ENCODE assay signal across 8 mouse cellular contexts in genomic region chr11:101441450-101442126, GRCm38 (mm10). TPM values are rescaled to one million over a fixed set of nuclear protein-coding genes. Genes with fewer than 3 reads are reported as not detected.
A peak's percentile ranks its signal among the peaks of the same experiment; 100 is the strongest.
DNase-seq lines count a peak whose midpoint lies in the region; ATAC-seq and TF ChIP-seq lines count a peak whose summit lies in the region.
"Not testable (repeated sequence)": the region's sequence is repeated elsewhere in the genome, so short reads cannot be mapped to it uniquely, and the experiment has no call there.

No protein-coding gene starts in this region.

- not testable (repeated sequence) for DNase-seq in ES-E14 (ENCODE audit: low read depth, low spot score)
- DNase-seq in kidney, postnatal 10 days = peak; percentile 15

- not testable (repeated sequence) for H3K4me1 ChIP-seq in ES-E14 (ENCODE audit: control insufficient read depth in 2 of 2, insufficient read depth in 2 of 2, low read length in 2 of 2, poor library complexity in 1 of 2); heart, embryonic 11.5 days (ENCODE audit: control insufficient read depth, insufficient read depth, low read length); olfactory bulb, adult 2 months (ENCODE audit: control insufficient read depth, insufficient read depth, low read length)
- peaks cover 16% of the 10 kb centered on the region for H3K4me1 ChIP-seq in embryonic facial prominence, embryonic 15.5 days
- H3K4me1 ChIP-seq in hindbrain, embryonic 15.5 days (replicated peaks) = peaks cover 18% of the 10 kb centered on the region
- H3K4me1 ChIP-seq in liver, embryonic 15.5 days (replicated peaks) = peaks cover 25% of the 10 kb centered on the region
- peaks cover 13% of the 10 kb centered on the region for H3K4me1 ChIP-seq in midbrain, embryonic 12.5 days

- in situ Hi-C loops in ES-E14 (cut with MboI; ENCODE audit: low sequenced_read_pairs in 2 of 2, unreplicated experiment in 2 of 2) = not testable (repeated sequence)

- peak overlapping the region; percentile 43 for H3K4me2 ChIP-seq in embryonic facial prominence, embryonic 15.5 days (replicated peaks)
- peak overlapping the region; percentile 56 for H3K4me2 ChIP-seq in heart, embryonic 11.5 days
- peak overlapping the region; percentile 49 for H3K4me2 ChIP-seq in hindbrain, embryonic 15.5 days
- H3K4me2 ChIP-seq in liver, embryonic 15.5 days = peak overlapping the region; percentile 80
- H3K4me2 ChIP-seq in midbrain, embryonic 12.5 days (replicated peaks) = peak overlapping the region; percentile 98

- ATAC-seq in embryonic facial prominence, embryonic 15.5 days (ENCODE audit: insufficient number of reproducible peaks, low FRiP score, low TSS enrichment, low read depth); heart, embryonic 11.5 days (replicated peaks; ENCODE audit: insufficient number of reproducible peaks, low FRiP score, low TSS enrichment); hindbrain, embryonic 15.5 days (ENCODE audit: low FRiP score, low read depth); liver, embryonic 15.5 days (ENCODE audit: insufficient read depth); midbrain, embryonic 12.5 days (ENCODE audit: low FRiP score, low read depth): not testable (repeated sequence)

- peak overlapping the region in 1 of 2 experiments; percentile 22; a peak in 1 of 4 replicates for H3K4me3 ChIP-seq in ES-E14 (ENCODE audit: insufficient read depth in 1 of 2, low read depth in 1 of 2, low read length in 2 of 2, poor library complexity in 1 of 2, severe bottlenecking in 1 of 2)
- H3K4me3 ChIP-seq in embryonic facial prominence, embryonic 15.5 days (replicated peaks) = peak overlapping the region; percentile 79
- H3K4me3 ChIP-seq in heart, embryonic 11.5 days (ENCODE audit: low read depth, low read length) = peak overlapping the region; percentile 79
- peak overlapping the region; percentile 29 for H3K4me3 ChIP-seq in hindbrain, embryonic 15.5 days
- H3K4me3 ChIP-seq in liver, embryonic 15.5 days (replicated peaks) = peak overlapping the region; percentile 81
- H3K4me3 ChIP-seq in midbrain, embryonic 12.5 days = peak overlapping the region; percentile 77
- peak overlapping the region; percentile 35 for H3K4me3 ChIP-seq in olfactory bulb, adult 2 months (ENCODE audit: insufficient read depth, low read depth, low read length)

- H3K9me3 ChIP-seq in ES-E14 (ENCODE audit: control insufficient read depth, insufficient read depth, low read depth, low read length); embryonic facial prominence, embryonic 15.5 days (replicated peaks); heart, embryonic 11.5 days (replicated peaks; ENCODE audit: control insufficient read depth, low read length); hindbrain, embryonic 15.5 days; liver, embryonic 15.5 days (replicated peaks); midbrain, embryonic 12.5 days: not testable (repeated sequence)

- peak; percentile 56; the same call in 1 of the 2 replicates for TF ChIP-seq CTCF in olfactory bulb, adult 2 months (IDR thresholded peaks at IDR 0.05; ENCODE audit: insufficient read depth, low read depth, low read length)

- not testable (repeated sequence) for H3K27me3 ChIP-seq in embryonic facial prominence, embryonic 15.5 days; heart, embryonic 11.5 days (ENCODE audit: control insufficient read depth, insufficient read depth, low read length); hindbrain, embryonic 15.5 days; liver, embryonic 15.5 days; midbrain, embryonic 12.5 days

- not testable (repeated sequence) for TF ChIP-seq POLR2A in olfactory bulb, adult 2 months (IDR thresholded peaks at IDR 0.05; ENCODE audit: insufficient read depth, low read depth, low read length)

- 39% methylated on average over 14 of the region's 15 CpGs for WGBS in embryonic facial prominence, embryonic 15.5 days
- 41% methylated on average over 14 of the region's 15 CpGs for WGBS in heart, embryonic 11.5 days (ENCODE audit: insufficient replicate concordance)
- WGBS in hindbrain, embryonic 15.5 days = 40% methylated on average over 15 of the region's 15 CpGs
- 19% methylated on average over 15 of the region's 15 CpGs for WGBS in liver, embryonic 15.5 days (ENCODE audit: insufficient replicate concordance)
- WGBS in midbrain, embryonic 12.5 days = 41% methylated on average over 15 of the region's 15 CpGs
- 29% methylated on average over 15 of the region's 15 CpGs for WGBS in olfactory bulb, adult 2 months

- H3K27ac ChIP-seq in ES-E14 (ENCODE audit: insufficient read depth, low read depth, low read length, poor library complexity, severe bottlenecking); embryonic facial prominence, embryonic 15.5 days (replicated peaks); olfactory bulb, adult 2 months (ENCODE audit: insufficient read depth, low read depth, low read length): not testable (repeated sequence)
- H3K27ac ChIP-seq in heart, embryonic 11.5 days (ENCODE audit: low read depth, low read length) = 0 out of 2 replicates have a peak overlapping the region, but pooled peaks have one; percentile 29
- 0 out of 2 replicates have a peak overlapping the region, but pooled peaks have one; percentile 53 for H3K27ac ChIP-seq in hindbrain, embryonic 15.5 days (replicated peaks)
- H3K27ac ChIP-seq in liver, embryonic 15.5 days (replicated peaks) = peak overlapping the region; percentile 83
- 0 out of 2 replicates have a peak overlapping the region, but pooled peaks have one; percentile 35 for H3K27ac ChIP-seq in midbrain, embryonic 12.5 days (replicated peaks)

- H3K36me3 ChIP-seq in ES-E14 (ENCODE audit: control insufficient read depth, insufficient read depth, low read length, poor library complexity, severe bottlenecking) = peaks cover 25% of the 10 kb centered on the region
- peaks cover 24% of the 10 kb centered on the region for H3K36me3 ChIP-seq in embryonic facial prominence, embryonic 15.5 days
- peaks cover 22% of the 10 kb centered on the region for H3K36me3 ChIP-seq in heart, embryonic 11.5 days (ENCODE audit: control insufficient read depth, insufficient read depth, low read length)
- H3K36me3 ChIP-seq in hindbrain, embryonic 15.5 days = peaks cover 17% of the 10 kb centered on the region
- H3K36me3 ChIP-seq in liver, embryonic 15.5 days (replicated peaks) = peaks cover 33% of the 10 kb centered on the region
- H3K36me3 ChIP-seq in midbrain, embryonic 12.5 days = peaks cover 28% of the 10 kb centered on the region

- not testable (repeated sequence) for H3K9ac ChIP-seq in ES-E14 (ENCODE audit: insufficient read depth, low read depth, low read length, poor library complexity, severe bottlenecking); embryonic facial prominence, embryonic 15.5 days; heart, embryonic 11.5 days (ENCODE audit: low read depth, low read length); hindbrain, embryonic 15.5 days
- peak overlapping the region; percentile 48; the same call in 1 of the 2 replicates for H3K9ac ChIP-seq in liver, embryonic 15.5 days
- H3K9ac ChIP-seq in midbrain, embryonic 12.5 days (replicated peaks) = 0 out of 2 replicates have a peak overlapping the region, but pooled peaks have one; percentile 31

RNA-seq across cellular contexts. Expression of gene Rpl27, which starts 0.5 kb away (rescaled TPM):
- total RNA-seq in ES-E14 (2012; rRNA removed) = 1,298 and 1,307 TPM in 2 replicates
- 306 and 328 TPM in 2 replicates for polyA plus RNA-seq in embryonic facial prominence, embryonic 15.5 days (2015; fragmentation: Nextera tagmentation; extraction: Ambion mirVana)
- polyA plus RNA-seq in heart, embryonic 11.5 days (2014; fragmentation: Nextera tagmentation; extraction: Ambion mirVana) = 286 and 315 TPM in 2 replicates
- polyA plus RNA-seq in hindbrain, embryonic 15.5 days (2015; fragmentation: Nextera tagmentation; extraction: Ambion mirVana) = 228 and 230 TPM in 2 replicates
- 149 and 195 TPM in 2 replicates for polyA plus RNA-seq in liver, embryonic 15.5 days (2015; fragmentation: Nextera tagmentation; extraction: Ambion mirVana)
- polyA plus RNA-seq in midbrain, embryonic 12.5 days (2016; fragmentation: Nextera tagmentation; extraction: Ambion mirVana) = 310 and 319 TPM in 2 replicates
- polyA plus RNA-seq in olfactory bulb, adult 2 months (2012; ENCODE audit: insufficient read depth, insufficient read length, low replicate concordance, missing spikeins) = not detected in 2 replicates

RNA-seq across cellular contexts. Expression of gene Ifi35, which starts 6.6 kb away (rescaled TPM):
- 5.0 and 9.1 TPM in 2 replicates for total RNA-seq in ES-E14 (2012; rRNA removed)
- polyA plus RNA-seq in embryonic facial prominence, embryonic 15.5 days (2015; fragmentation: Nextera tagmentation; extraction: Ambion mirVana) = 17.8 and 21.6 TPM in 2 replicates
- 10.2 and 11.8 TPM in 2 replicates for polyA plus RNA-seq in heart, embryonic 11.5 days (2014; fragmentation: Nextera tagmentation; extraction: Ambion mirVana)
- 4.3 and 5.2 TPM in 2 replicates for polyA plus RNA-seq in hindbrain, embryonic 15.5 days (2015; fragmentation: Nextera tagmentation; extraction: Ambion mirVana)
- polyA plus RNA-seq in liver, embryonic 15.5 days (2015; fragmentation: Nextera tagmentation; extraction: Ambion mirVana) = 29.6 and 30.4 TPM in 2 replicates
- 3.0 and 3.9 TPM in 2 replicates for polyA plus RNA-seq in midbrain, embryonic 12.5 days (2016; fragmentation: Nextera tagmentation; extraction: Ambion mirVana)
- polyA plus RNA-seq in olfactory bulb, adult 2 months (2012; ENCODE audit: insufficient read depth, insufficient read length, low replicate concordance, missing spikeins) = not detected in 2 replicates

RNA-seq across cellular contexts. Expression of gene Ptges3l, which starts 16.5 kb away (rescaled TPM):
- 3.2 and 3.4 TPM in 2 replicates for total RNA-seq in ES-E14 (2012; rRNA removed)
- polyA plus RNA-seq in embryonic facial prominence, embryonic 15.5 days (2015; fragmentation: Nextera tagmentation; extraction: Ambion mirVana) = 19.8 and 22.1 TPM in 2 replicates
- 75.3 and 82.6 TPM in 2 replicates for polyA plus RNA-seq in heart, embryonic 11.5 days (2014; fragmentation: Nextera tagmentation; extraction: Ambion mirVana)
- 3.0 and 4.0 TPM in 2 replicates for polyA plus RNA-seq in hindbrain, embryonic 15.5 days (2015; fragmentation: Nextera tagmentation; extraction: Ambion mirVana)
- polyA plus RNA-seq in liver, embryonic 15.5 days (2015; fragmentation: Nextera tagmentation; extraction: Ambion mirVana) = 1.3 and 1.4 TPM in 2 replicates
- polyA plus RNA-seq in midbrain, embryonic 12.5 days (2016; fragmentation: Nextera tagmentation; extraction: Ambion mirVana) = 2.3 and 3.1 TPM in 2 replicates
- not detected in 2 replicates for polyA plus RNA-seq in olfactory bulb, adult 2 months (2012; ENCODE audit: insufficient read depth, insufficient read length, low replicate concordance, missing spikeins)

RNA-seq across cellular contexts. Expression of gene Rundc1, which starts 16.7 kb away (rescaled TPM):
- 6.9 and 7.6 TPM in 2 replicates for total RNA-seq in ES-E14 (2012; rRNA removed)
- 21.6 and 23.4 TPM in 2 replicates for polyA plus RNA-seq in embryonic facial prominence, embryonic 15.5 days (2015; fragmentation: Nextera tagmentation; extraction: Ambion mirVana)
- polyA plus RNA-seq in heart, embryonic 11.5 days (2014; fragmentation: Nextera tagmentation; extraction: Ambion mirVana) = 9.6 and 12.9 TPM in 2 replicates
- 32.0 and 33.2 TPM in 2 replicates for polyA plus RNA-seq in hindbrain, embryonic 15.5 days (2015; fragmentation: Nextera tagmentation; extraction: Ambion mirVana)
- polyA plus RNA-seq in liver, embryonic 15.5 days (2015; fragmentation: Nextera tagmentation; extraction: Ambion mirVana) = 5.7 TPM in 2 replicates
- polyA plus RNA-seq in midbrain, embryonic 12.5 days (2016; fragmentation: Nextera tagmentation; extraction: Ambion mirVana) = 27.0 and 30.2 TPM in 2 replicates
- polyA plus RNA-seq in olfactory bulb, adult 2 months (2012; ENCODE audit: insufficient read depth, insufficient read length, low replicate concordance, missing spikeins) = not detected in 2 replicates

RNA-seq across cellular contexts. Expression of gene Gm27029, which starts 17.0 kb away (rescaled TPM):
- 1.3 and 5.4 TPM in 2 replicates for total RNA-seq in ES-E14 (2012; rRNA removed)
- 9.7 and 11.4 TPM in 2 replicates for polyA plus RNA-seq in embryonic facial prominence, embryonic 15.5 days (2015; fragmentation: Nextera tagmentation; extraction: Ambion mirVana)
- polyA plus RNA-seq in heart, embryonic 11.5 days (2014; fragmentation: Nextera tagmentation; extraction: Ambion mirVana) = 17.5 and 18.7 TPM in 2 replicates
- polyA plus RNA-seq in hindbrain, embryonic 15.5 days (2015; fragmentation: Nextera tagmentation; extraction: Ambion mirVana) = 7.2 and 7.9 TPM in 2 replicates
- 2.1 and 3.1 TPM in 2 replicates for polyA plus RNA-seq in liver, embryonic 15.5 days (2015; fragmentation: Nextera tagmentation; extraction: Ambion mirVana)
- polyA plus RNA-seq in midbrain, embryonic 12.5 days (2016; fragmentation: Nextera tagmentation; extraction: Ambion mirVana) = 5.6 and 7.8 TPM in 2 replicates
- polyA plus RNA-seq in olfactory bulb, adult 2 months (2012; ENCODE audit: insufficient read depth, insufficient read length, low replicate concordance, missing spikeins) = not detected in 2 replicates

Comparison
In these comparisons a context has a peak if more than half of its experiments do, and no peak if none do; other contexts are left out.
1. H3K4me2 ChIP-seq: peak in every context shown above with its lines; median percentile 98 in midbrain, embryonic 12.5 days; 80 in liver, embryonic 15.5 days; 56 in heart, embryonic 11.5 days; 49 in hindbrain, embryonic 15.5 days; 43 in embryonic facial prominence, embryonic 15.5 days.